Mouse (Mus musculus) forebrain, embryonic 10.5 days (tissue): ENCODE data around the gene Zc3hav1l. TPM values are rescaled to one million over a fixed set of nuclear protein-coding genes. Genes with fewer than 3 reads are reported as not detected.

Experiments
- DNase-seq: peaks from one replicate; pipeline ENCODE4 v3.0.0-alpha.2; 2017; ENCODE audit warnings: low spot score; ENCODE audit errors: extremely low spot score
- H3K27ac ChIP-seq: fragments of 300-500 bp; sonication (generic); 2 replicates; pipeline ENCODE4 v1.5.1; 2016; ENCODE audit warnings: mild to moderate bottlenecking
- H3K27me3 ChIP-seq: fragments of 300-500 bp; sonication (generic); 2 replicates; pipeline ENCODE4 v1.6.1; 2016; ENCODE audit warnings: mild to moderate bottlenecking; ENCODE audit not compliant: poor library complexity, severe bottlenecking
- H3K36me3 ChIP-seq: fragments of 300-500 bp; sonication (generic); replicated peaks from 2 replicates; pipeline ENCODE4 v1.6.1; 2016; ENCODE audit warnings: mild to moderate bottlenecking, moderate library complexity
- H3K4me1 ChIP-seq: fragments of 300-500 bp; sonication (generic); 2 replicates; pipeline ENCODE4 v1.6.1; 2016
- H3K4me3 ChIP-seq: fragments of 300-500 bp; sonication (generic); 2 replicates; pipeline ENCODE4 v1.5.1; 2016; ENCODE audit warnings: mild to moderate bottlenecking, moderate library complexity
- H3K9me3 ChIP-seq: fragments of 300-500 bp; sonication (generic); 2 replicates; pipeline ENCODE4 v1.6.1; 2016; ENCODE audit warnings: mild to moderate bottlenecking, moderate library complexity
- WGBS: fragments of 180-500 bp; shearing (Covaris S2); methylation state at CpG from one replicate; pipeline ENCODE4 v1.1.7; 2016; 5-methylcytosine and 5-hydroxymethylcytosine counted together
- polyA plus RNA-seq: library from polyadenylated mRNA; unstranded; fragments of >200 nt; fragmentation: Nextera tagmentation; extraction: Ambion mirVana; gene quantifications from 2 replicates; pipeline ENCODE4 v1.2.1, GENCODE M21; 2016

Zc3hav1l gene
- polyA plus RNA-seq, 1 experiment from 2014 or later = 14.0 TPM

- H3K27me3 ChIP-seq = peaks cover 28% of the 10 kb centered on the region
- peaks cover 19% of the 10 kb centered on the region for H3K4me1 ChIP-seq
- no peak for DNase-seq
- H3K4me3 ChIP-seq = no peak overlapping the region
- no peaks in the 10 kb centered on the region for H3K9me3 ChIP-seq
- 96% methylated on average over 8 of the region's 8 CpGs for WGBS
- no peak overlapping the region for H3K27ac ChIP-seq
- no peaks in the 10 kb centered on the region for H3K36me3 ChIP-seq
Observed at GRCm38 (mm10) chr6:38257506-38257905, 41.6 kb downstream of the Zc3hav1l start.

- Histone ChIP-seq H3K27ac (no peak overlapping the region), H3K27me3 (peaks cover 35% of the 10 kb centered on the region), H3K4me3 (no peak overlapping the region), H3K4me1 (peaks cover 26% of the 10 kb centered on the region), H3K36me3 (no peaks in the 10 kb centered on the region), H3K9me3 (no peaks in the 10 kb centered on the region)
- no peak for DNase-seq
- 93% methylated on average over 4 of the region's 4 CpGs for WGBS
Observed at GRCm38 (mm10) chr6:38256793-38257192, 42.3 kb downstream of the Zc3hav1l start.

- H3K4me3 ChIP-seq = no peak overlapping the region
- H3K9me3 ChIP-seq = no peaks in the 10 kb centered on the region
- no peaks in the 10 kb centered on the region for H3K36me3 ChIP-seq
- 70% methylated on average over 2 of the region's 2 CpGs for WGBS
- H3K4me1 ChIP-seq = peaks cover 36% of the 10 kb centered on the region
- no peak overlapping the region for H3K27ac ChIP-seq
- DNase-seq = no peak
- H3K27me3 ChIP-seq = peaks cover 41% of the 10 kb centered on the region
Observed at GRCm38 (mm10) chr6:38255794-38256193, 43.3 kb downstream of the Zc3hav1l start.

- Histone ChIP-seq H3K4me1 (peaks cover 41% of the 10 kb centered on the region), H3K9me3 (no peaks in the 10 kb centered on the region), H3K4me3 (peak within 1 kb of the TSS; percentile 82), H3K36me3 (no peaks in the 10 kb centered on the region), H3K27ac (peak within 1 kb of the TSS; percentile 94), H3K27me3 (peaks cover 41% of the 10 kb centered on the region)
- DNase-seq = peak; percentile 63
- WGBS = under 1% methylated on average over 107 of the region's 118 CpGs
Observed at GRCm38 (mm10) chr6:38253736-38254641, 45.1 kb downstream of the Zc3hav1l start, which contains the start of gene D630045J12Rik. Gene D630045J12Rik (minus strand): TSS chr6:38254009.

GRCm38 (mm10) chr6:38252766-38253735 lies 46.0 kb downstream of the Zc3hav1l start:
- Histone ChIP-seq H3K4me1 (peaks cover 47% of the 10 kb centered on the region), H3K27me3 (peaks cover 41% of the 10 kb centered on the region), H3K4me3 (peak overlapping the region; percentile 82), H3K36me3 (no peaks in the 10 kb centered on the region; the same call in 1 of the 2 replicates), H3K27ac (peak overlapping the region; percentile 94), H3K9me3 (no peaks in the 10 kb centered on the region)
- WGBS = 14% methylated on average over 19 of the region's 19 CpGs
- DNase-seq = peak; percentile 52

GRCm38 (mm10) chr6:38252139-38252538 lies 46.9 kb downstream of the Zc3hav1l start:
- no peaks in the 10 kb centered on the region; the same call in 1 of the 2 replicates for H3K36me3 ChIP-seq
- no peak for DNase-seq
- no peaks in the 10 kb centered on the region for H3K9me3 ChIP-seq
- H3K27me3 ChIP-seq = peaks cover 41% of the 10 kb centered on the region
- H3K4me3 ChIP-seq = peak overlapping the region; percentile 82
- WGBS = 75% methylated on average over 10 of the region's 10 CpGs
- H3K4me1 ChIP-seq = peaks cover 48% of the 10 kb centered on the region
- H3K27ac ChIP-seq = peak overlapping the region; percentile 94

GRCm38 (mm10) chr6:38251464-38251863 lies 47.6 kb downstream of the Zc3hav1l start:
- H3K4me1 ChIP-seq = peaks cover 48% of the 10 kb centered on the region
- H3K27me3 ChIP-seq = peaks cover 38% of the 10 kb centered on the region
- no peaks in the 10 kb centered on the region for H3K9me3 ChIP-seq
- 54% methylated on average over 4 of the region's 4 CpGs for WGBS
- H3K36me3 ChIP-seq = no peaks in the 10 kb centered on the region; the same call in 1 of the 2 replicates
- no peak overlapping the region; the same call in 1 of the 2 replicates for H3K27ac ChIP-seq
- DNase-seq = no peak
- peak overlapping the region; percentile 82 for H3K4me3 ChIP-seq

GRCm38 (mm10) chr6:38247362-38247761 lies 51.7 kb downstream of the Zc3hav1l start:
- WGBS = 91% methylated on average over 4 of the region's 4 CpGs
- DNase-seq = no peak
- Histone ChIP-seq H3K36me3 (no peaks in the 10 kb centered on the region; the same call in 1 of the 2 replicates), H3K27ac (no peak overlapping the region), H3K4me1 (peaks cover 52% of the 10 kb centered on the region), H3K4me3 (no peak overlapping the region), H3K9me3 (no peaks in the 10 kb centered on the region), H3K27me3 (peaks cover 12% of the 10 kb centered on the region; the same call in 1 of the 2 replicates)

GRCm38 (mm10) chr6:38244806-38245205 lies 54.3 kb downstream of the Zc3hav1l start:
- no peak overlapping the region for H3K4me3 ChIP-seq
- peaks cover under 1% of the 10 kb centered on the region; the same call in 1 of the 2 replicates for H3K36me3 ChIP-seq
- DNase-seq = no peak
- WGBS = 89% methylated on average over 3 of the region's 3 CpGs
- no peaks in the 10 kb centered on the region for H3K27me3 ChIP-seq
- no peaks in the 10 kb centered on the region for H3K9me3 ChIP-seq
- peaks cover 39% of the 10 kb centered on the region for H3K4me1 ChIP-seq
- no peak overlapping the region for H3K27ac ChIP-seq

GRCm38 (mm10) chr6:38244167-38244566 lies 54.9 kb downstream of the Zc3hav1l start:
- WGBS = 85% methylated on average over 3 of the region's 3 CpGs
- no peak overlapping the region for H3K4me3 ChIP-seq
- H3K9me3 ChIP-seq = no peaks in the 10 kb centered on the region
- peaks cover 2% of the 10 kb centered on the region; the same call in 1 of the 2 replicates for H3K36me3 ChIP-seq
- H3K27me3 ChIP-seq = no peaks in the 10 kb centered on the region
- H3K27ac ChIP-seq = no peak overlapping the region
- peaks cover 35% of the 10 kb centered on the region for H3K4me1 ChIP-seq
- no peak for DNase-seq

- Histone ChIP-seq H3K9me3 (no peaks in the 10 kb centered on the region), H3K27ac (no peak overlapping the region), H3K4me1 (peaks cover 28% of the 10 kb centered on the region), H3K4me3 (no peak overlapping the region), H3K27me3 (no peaks in the 10 kb centered on the region), H3K36me3 (peaks cover 2% of the 10 kb centered on the region; the same call in 1 of the 2 replicates)
- 89% methylated on average over 5 of the region's 5 CpGs for WGBS
- no peak for DNase-seq
Observed at GRCm38 (mm10) chr6:38242833-38243232, 56.2 kb downstream of the Zc3hav1l start.

GRCm38 (mm10) chr6:38242295-38242830 lies 56.7 kb downstream of the Zc3hav1l start:
- 91% methylated on average over 8 of the region's 8 CpGs for WGBS
- no peak for DNase-seq
- H3K9me3 ChIP-seq = no peaks in the 10 kb centered on the region
- peaks cover 28% of the 10 kb centered on the region for H3K4me1 ChIP-seq
- H3K27me3 ChIP-seq = no peaks in the 10 kb centered on the region
- no peak overlapping the region for H3K4me3 ChIP-seq
- H3K27ac ChIP-seq = no peak overlapping the region
- H3K36me3 ChIP-seq = peaks cover 2% of the 10 kb centered on the region; the same call in 1 of the 2 replicates
